Mouse (Mus musculus): ENCODE measurements around the gene Slc34a1. TPM values are rescaled to one million over a fixed set of nuclear protein-coding genes. Genes with fewer than 3 reads are reported as not detected.
A peak's percentile ranks its signal among the peaks of the same experiment; 100 is the strongest.

Slc34a1 gene
- polyA plus RNA-seq, 1 experiment from 2014 or later: not detected

DNA sequence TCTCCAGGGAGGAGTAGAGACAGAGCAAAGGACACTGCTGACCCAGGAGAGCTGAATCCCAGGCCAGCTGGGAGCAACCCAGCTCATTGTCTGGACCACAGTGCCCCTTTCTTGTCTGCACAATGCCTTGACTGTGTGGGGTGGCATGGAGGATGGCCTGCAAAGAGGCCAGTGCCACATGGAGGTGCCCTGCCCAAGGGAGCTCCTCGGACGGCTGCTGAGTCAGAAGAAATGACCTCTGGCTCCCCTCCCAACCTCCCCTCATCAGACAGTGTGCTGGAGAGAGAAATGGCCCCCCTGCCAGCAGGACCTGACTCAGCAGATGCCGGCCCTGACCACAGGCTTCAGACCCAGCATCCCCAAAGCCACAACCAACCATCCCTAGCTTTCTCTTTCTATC, 67.2 kb downstream of the Slc34a1 start:
- DNase-seq (ENCODE audit: low spot score) (no peak), ATAC-seq (ENCODE audit: insufficient number of reproducible peaks, low FRiP score, low TSS enrichment, low read depth) (no peak)
- H3K4me2 ChIP-seq (ENCODE audit: low read depth, severe bottlenecking): peak overlapping the region; percentile 96
- no peak overlapping the region for H3K27ac ChIP-seq (replicated peaks; ENCODE audit: low read depth, low read length)
- no peaks in the 10 kb centered on the region for H3K36me3 ChIP-seq (ENCODE audit: control insufficient read depth, insufficient read depth, low read length)
- 22% methylated on average over 3 of the region's 3 CpGs for WGBS
- peak overlapping the region; percentile 71; the same call in 1 of the 2 replicates for H3K4me3 ChIP-seq (ENCODE audit: low read depth, low read length)
- no peaks in the 10 kb centered on the region; the same call in 1 of the 2 replicates for H3K9me3 ChIP-seq (ENCODE audit: control insufficient read depth, low read length)
- H3K9ac ChIP-seq (ENCODE audit: low read length): peak overlapping the region; percentile 79; the same call in 1 of the 2 replicates
- no peaks in the 10 kb centered on the region for H3K27me3 ChIP-seq (ENCODE audit: control insufficient read depth, insufficient read depth, low read length)
- peaks cover 24% of the 10 kb centered on the region for H3K4me1 ChIP-seq (ENCODE audit: control insufficient read depth, insufficient read depth, low read length)

Small RNA genes lying within 50 kb of the gene (microRNA-seq; reads per million reads assigned to microRNA genes)
- gene Mir6943: not detected

Other genes with a start within 250 kb of the Slc34a1 start
- 3.9 and 4.4 TPM in 2 replicates for gene Fgfr4, start 245.5 kb upstream of the Slc34a1 start, polyA plus RNA-seq (2014; fragmentation: Nextera tagmentation; extraction: Ambion mirVana)
- 69.0 and 70.0 TPM in 2 replicates for gene Nsd1, start 188.4 kb upstream of the Slc34a1 start, polyA plus RNA-seq (2014; fragmentation: Nextera tagmentation; extraction: Ambion mirVana)
- 416 and 451 TPM in 2 replicates for gene Prelid1, start 77.7 kb upstream of the Slc34a1 start, polyA plus RNA-seq (2014; fragmentation: Nextera tagmentation; extraction: Ambion mirVana)
- gene Rab24, start 76.2 kb upstream of the Slc34a1 start, polyA plus RNA-seq (2014; fragmentation: Nextera tagmentation; extraction: Ambion mirVana): 90.6 and 97.4 TPM in 2 replicates
- gene Mxd3, start 68.4 kb upstream of the Slc34a1 start, polyA plus RNA-seq (2014; fragmentation: Nextera tagmentation; extraction: Ambion mirVana): 23.7 and 28.9 TPM in 2 replicates
- gene Lman2, start 35.4 kb upstream of the Slc34a1 start, polyA plus RNA-seq (2014; fragmentation: Nextera tagmentation; extraction: Ambion mirVana): 85.3 and 88.7 TPM in 2 replicates
- gene Rgs14, start 28.5 kb upstream of the Slc34a1 start, polyA plus RNA-seq (2014; fragmentation: Nextera tagmentation; extraction: Ambion mirVana): 0.57 and 0.97 TPM in 2 replicates
- not detected in 2 replicates for gene Pfn3, start 17.0 kb downstream of the Slc34a1 start, polyA plus RNA-seq (2014; fragmentation: Nextera tagmentation; extraction: Ambion mirVana)
- gene F12, start 28.6 kb downstream of the Slc34a1 start, polyA plus RNA-seq (2014; fragmentation: Nextera tagmentation; extraction: Ambion mirVana): 0.17 TPM in 1 of 2 replicates, not detected in the other
- gene Grk6, start 46.9 kb downstream of the Slc34a1 start, polyA plus RNA-seq (2014; fragmentation: Nextera tagmentation; extraction: Ambion mirVana): 60.4 and 68.2 TPM in 2 replicates
- gene Prr7, start 66.1 kb downstream of the Slc34a1 start, polyA plus RNA-seq (2014; fragmentation: Nextera tagmentation; extraction: Ambion mirVana): 1.1 and 1.6 TPM in 2 replicates
- 299 and 318 TPM in 2 replicates for gene Dbn1, start 89.9 kb downstream of the Slc34a1 start, polyA plus RNA-seq (2014; fragmentation: Nextera tagmentation; extraction: Ambion mirVana)
- 154 and 155 TPM in 2 replicates for gene Pdlim7, start 115.5 kb downstream of the Slc34a1 start, polyA plus RNA-seq (2014; fragmentation: Nextera tagmentation; extraction: Ambion mirVana)
- 1.6 and 2.7 TPM in 2 replicates for gene Dok3, start 131.1 kb downstream of the Slc34a1 start, polyA plus RNA-seq (2014; fragmentation: Nextera tagmentation; extraction: Ambion mirVana)
- gene Ddx41, start 138.5 kb downstream of the Slc34a1 start, polyA plus RNA-seq (2014; fragmentation: Nextera tagmentation; extraction: Ambion mirVana): 82.5 and 84.0 TPM in 2 replicates
- 47.8 and 50.7 TPM in 2 replicates for gene Fam193b, start 172.9 kb downstream of the Slc34a1 start, polyA plus RNA-seq (2014; fragmentation: Nextera tagmentation; extraction: Ambion mirVana)
- gene Tmed9, start 175.5 kb downstream of the Slc34a1 start, polyA plus RNA-seq (2014; fragmentation: Nextera tagmentation; extraction: Ambion mirVana): 54.9 and 60.9 TPM in 2 replicates
- 16.9 and 21.3 TPM in 2 replicates for gene B4galt7, start 201.7 kb downstream of the Slc34a1 start, polyA plus RNA-seq (2014; fragmentation: Nextera tagmentation; extraction: Ambion mirVana)
- gene Caml, start 224.8 kb downstream of the Slc34a1 start, polyA plus RNA-seq (2014; fragmentation: Nextera tagmentation; extraction: Ambion mirVana): 53.8 and 56.3 TPM in 2 replicates
- 60.8 and 61.8 TPM in 2 replicates for gene Ddx46, start 236.8 kb downstream of the Slc34a1 start, polyA plus RNA-seq (2014; fragmentation: Nextera tagmentation; extraction: Ambion mirVana)

All from limb, embryonic 11.5 days (tissue).